Mouse (Mus musculus): ENCODE measurements at regions not wholly inside any gene's neighbourhood (a gene's known extent, or its start where the extent isn't known, plus 50 kb on each side); places are given as distances from the start of the nearest gene placed in this dataset.

GRCm38 (mm10) chr2:72880016-72880415 lies 100.2 kb downstream of the Sp3 start:
- TF ChIP-seq GATA1 (IDR thresholded peaks at IDR 0.05; ENCODE audit: low read depth, low read length) (no peak), MAX (IDR thresholded peaks at IDR 0.05; ENCODE audit: low read length) (no peak), POLR2A (IDR thresholded peaks at IDR 0.05; ENCODE audit: control insufficient read depth in 1 of 2, insufficient read depth in 1 of 2, low read depth in 1 of 2, low read length in 2 of 2, poor library complexity in 1 of 2) (no peak), CTCF (IDR thresholded peaks at IDR 0.05 in 2 of 3, conservative IDR thresholded peaks at IDR 0.05 in 1 of 3; ENCODE audit: control insufficient read depth in 1 of 3, insufficient read depth in 1 of 3, low read depth in 2 of 3, low read length in 3 of 3, poor library complexity in 1 of 3, severe bottlenecking in 1 of 3) (no peak), GABPA (IDR thresholded peaks at IDR 0.05; ENCODE audit: low read depth, low read length) (no peak)

Measured in MEL (cell line).